Mouse (Mus musculus) MEL (cell line): Measurements from ENCODE around the gene Tnfrsf8. TPM values are rescaled to one million over a fixed set of nuclear protein-coding genes. Genes with fewer than 3 reads are reported as not detected.

Source experiments
- DNase-seq: peaks from one replicate; pipeline ENCODE4 v3.0.0; 2011; ENCODE audit warnings: low read depth, low spot score
- H3K27ac ChIP-seq: 2 replicates; pipeline ENCODE4 v1.5.1; 2012; ENCODE audit warnings: low read depth, mild to moderate bottlenecking, control low read depth, low read length, moderate library complexity; ENCODE audit not compliant: control insufficient read depth
- H3K27me3 ChIP-seq, 2 experiments: fragments of 150-350 bp in 1 of 2; sonication (generic) in 1 of 2; 2 replicates each; pipeline ENCODE4 v1.6.1; 2012; ENCODE audit warnings: low read length in 2 of 2, mild to moderate bottlenecking in 2 of 2, improper control_type of control experiment in 1 of 2, moderate library complexity in 1 of 2; ENCODE audit not compliant: insufficient read depth in 2 of 2, control insufficient read depth in 1 of 2
- H3K36me3 ChIP-seq, 2 experiments: 2 replicates each; pipeline ENCODE4 v1.6.1; 2012 to 2014; ENCODE audit warnings: low read length in 2 of 2, improper control_type of control experiment in 1 of 2, inconsistent platforms in 1 of 2, mild to moderate bottlenecking in 1 of 2; ENCODE audit not compliant: insufficient read depth in 2 of 2, control insufficient read depth in 1 of 2
- H3K4me1 ChIP-seq, 2 experiments: fragments of 150-350 bp in 1 of 2; sonication (generic) in 1 of 2; 2 replicates each; pipeline ENCODE4 v1.6.1; 2012; ENCODE audit warnings: low read length in 2 of 2, improper control_type of control experiment in 1 of 2, mild to moderate bottlenecking in 1 of 2; ENCODE audit not compliant: insufficient read depth in 2 of 2, control insufficient read depth in 1 of 2
- H3K4me3 ChIP-seq, 2 experiments: fragments of 150-350 bp in 1 of 2; sonication (generic) in 1 of 2; 2 replicates each; pipeline ENCODE4 v1.5.1; 2012; ENCODE audit warnings: low read depth in 2 of 2, low read length in 2 of 2, mild to moderate bottlenecking in 2 of 2, moderate library complexity in 2 of 2, control low read depth in 1 of 2, improper control_type of control experiment in 1 of 2; ENCODE audit not compliant: control insufficient read depth in 1 of 2, insufficient read depth in 1 of 2
- H3K79me2 ChIP-seq: 2 replicates; pipeline ENCODE4 v1.6.1; 2012; ENCODE audit warnings: mild to moderate bottlenecking, low read length, moderate library complexity; ENCODE audit not compliant: control insufficient read depth, poor library complexity, insufficient read depth
- H3K9ac ChIP-seq: 2 replicates; pipeline ENCODE4 v1.6.1; 2012; ENCODE audit warnings: low read depth, mild to moderate bottlenecking, control low read depth, low read length, moderate library complexity; ENCODE audit not compliant: control insufficient read depth, poor library complexity, severe bottlenecking
- H3K9me3 ChIP-seq: fragments of 150-350 bp; sonication (generic); replicated peaks from 2 replicates; pipeline ENCODE4 v1.6.1; 2012; ENCODE audit warnings: mild to moderate bottlenecking, low read length, improper control_type of control experiment, moderate library complexity; ENCODE audit not compliant: insufficient read depth
- BHLHE40 ChIP-seq: IDR thresholded peaks from 2 replicates; pipeline ENCODE4 v1.6.1; 2012; ENCODE audit warnings: low read depth, mild to moderate bottlenecking, inconsistent platforms, low read length, improper control_type of control experiment, borderline replicate concordance
- CTCF ChIP-seq, 3 experiments: IDR thresholded peaks in 2 of 3; conservative IDR thresholded peaks in 1 of 3; 2 replicates each; pipeline ENCODE4 v1.5.1; 2011 to 2012; ENCODE audit warnings: low read length in 3 of 3, low read depth in 2 of 3, mild to moderate bottlenecking in 2 of 3, improper control_type of control experiment in 1 of 3, inconsistent platforms in 1 of 3, mixed read lengths in 1 of 3, moderate library complexity in 1 of 3; ENCODE audit not compliant: control insufficient read depth in 1 of 3, insufficient read depth in 1 of 3, poor library complexity in 1 of 3, severe bottlenecking in 1 of 3
- ELF1 ChIP-seq: IDR thresholded peaks from 2 replicates; pipeline ENCODE4 v1.6.1; 2014; ENCODE audit warnings: low read depth, mild to moderate bottlenecking, inconsistent platforms, low read length, improper control_type of control experiment, moderate library complexity
- ETS1 ChIP-seq: IDR thresholded peaks from 2 replicates; pipeline ENCODE4 v1.6.1; 2012; ENCODE audit warnings: low read depth, mild to moderate bottlenecking, inconsistent platforms, low read length, improper control_type of control experiment, moderate library complexity
- GABPA ChIP-seq: IDR thresholded peaks from 2 replicates; pipeline ENCODE4 v1.6.1; 2012; ENCODE audit warnings: low read depth, mild to moderate bottlenecking, inconsistent platforms, low read length, improper control_type of control experiment, moderate library complexity
- JUND ChIP-seq: IDR thresholded peaks from 2 replicates; pipeline ENCODE4 v1.6.1; 2011; ENCODE audit warnings: low read depth, mild to moderate bottlenecking, improper control_type of control experiment, low read length
- KAT2A ChIP-seq: conservative IDR thresholded peaks from 2 replicates; pipeline ENCODE4 v1.6.1; 2012; ENCODE audit warnings: low read depth, low read length, improper control_type of control experiment, inconsistent platforms
- MAZ ChIP-seq: IDR thresholded peaks from 2 replicates; pipeline ENCODE4 v1.6.1; 2012; ENCODE audit warnings: low read depth, mild to moderate bottlenecking, inconsistent platforms, low read length, improper control_type of control experiment
- NELFE ChIP-seq: IDR thresholded peaks from 2 replicates; pipeline ENCODE4 v1.6.1; 2011; ENCODE audit warnings: low read depth, low read length, improper control_type of control experiment
- NRF1 ChIP-seq: IDR thresholded peaks from 2 replicates; pipeline ENCODE4 v1.6.1; 2014; ENCODE audit warnings: low read depth, mild to moderate bottlenecking, inconsistent platforms, low read length, improper control_type of control experiment, moderate library complexity; ENCODE audit not compliant: poor library complexity, insufficient read depth, severe bottlenecking
- POLR2A ChIP-seq, 2 experiments: IDR thresholded peaks; 2 replicates each; pipeline ENCODE4 v1.6.1; 2011 to 2012; ENCODE audit warnings: low read length in 2 of 2, mild to moderate bottlenecking in 2 of 2, control low read depth in 1 of 2, improper control_type of control experiment in 1 of 2, low read depth in 1 of 2, moderate library complexity in 1 of 2; ENCODE audit not compliant: control insufficient read depth in 1 of 2, insufficient read depth in 1 of 2, poor library complexity in 1 of 2
- POLR2AphosphoS2 ChIP-seq: IDR thresholded peaks from 2 replicates; pipeline ENCODE4 v1.6.1; 2011; ENCODE audit warnings: low read length, improper control_type of control experiment
- RAD21 ChIP-seq: IDR thresholded peaks from 2 replicates; pipeline ENCODE4 v1.6.1; 2011; ENCODE audit warnings: mild to moderate bottlenecking, low read depth, low read length, improper control_type of control experiment
- RCOR1 ChIP-seq: IDR thresholded peaks from 2 replicates; pipeline ENCODE4 v1.6.1; 2012; ENCODE audit warnings: low read depth, mild to moderate bottlenecking, inconsistent platforms, low read length, improper control_type of control experiment
- SMC3 ChIP-seq: IDR thresholded peaks from 2 replicates; pipeline ENCODE4 v1.6.1; 2011; ENCODE audit warnings: low read depth, low read length, improper control_type of control experiment
- TAL1 ChIP-seq: IDR thresholded peaks from 2 replicates; pipeline ENCODE4 v1.6.1; 2012; ENCODE audit warnings: mild to moderate bottlenecking, inconsistent platforms, low read length, moderate library complexity, mixed read lengths
- TCF12 ChIP-seq: IDR thresholded peaks from 2 replicates; pipeline ENCODE4 v1.6.1; 2014; ENCODE audit warnings: low read depth, mild to moderate bottlenecking, inconsistent platforms, low read length, improper control_type of control experiment, moderate library complexity
- ZNF384 ChIP-seq: IDR thresholded peaks from 2 replicates; pipeline ENCODE4 v1.6.1; 2012; ENCODE audit warnings: low read depth, mild to moderate bottlenecking, inconsistent platforms, low read length, improper control_type of control experiment
- polyA plus RNA-seq, 2 experiments: library from polyadenylated mRNA; stranded (reverse) in 1 of 2; unstranded in 1 of 2; fragments of >175 nt in 1 of 2; fragments of >200 nt in 1 of 2; gene quantifications; 2 replicates each; pipeline versions ENCODE4 v1.2.1 to v1.2.4; 2012; ENCODE audit warnings: low replicate concordance in 2 of 2, low read depth in 1 of 2; ENCODE audit not compliant: insufficient read length in 2 of 2, insufficient read depth in 1 of 2, missing spikeins in 1 of 2
- total RNA-seq: library from RNA; depleted of rRNA; stranded (reverse); fragments of 300-350 nt; gene quantifications from 2 replicates; pipeline ENCODE4 v1.2.3, GENCODE M21; 2012

The Tnfrsf8 gene
- total and polyA plus RNA-seq, 3 experiments = not detected

- DNase-seq = no peak
- TF ChIP-seq JUND (no peak), POLR2AphosphoS2 (no peak), RCOR1 (no peak), TCF12 (no peak), MAZ (no peak), ELF1 (no peak), KAT2A (no peak), BHLHE40 (no peak), TAL1 (no peak), ZNF384 (no peak), POLR2A (IDR thresholded peaks at IDR 0.05; ENCODE audit: control insufficient read depth in 1 of 2, insufficient read depth in 1 of 2, low read depth in 1 of 2, low read length in 2 of 2, poor library complexity in 1 of 2) (no peak), NRF1 (no peak), ETS1 (no peak)
- H3K36me3 ChIP-seq = peaks cover 0 to 10% of the 10 kb centered on the region in 2 experiments; a peak in 2 of 4 replicates
Observed at GRCm38 (mm10) chr4:145220001-145220400, 95.0 kb downstream of the Tnfrsf8 start.

GRCm38 (mm10) chr4:145219240-145219985 is 95.6 kb downstream of the Tnfrsf8 start:
- no peak for TF ChIP-seq ZNF384
- peak; percentile 50 for TF ChIP-seq SMC3
- no peak for TF ChIP-seq GABPA
- peak; percentile 18 for TF ChIP-seq RAD21
- no peak for TF ChIP-seq NELFE
- TF ChIP-seq CTCF (IDR thresholded peaks at IDR 0.05 in 2 of 3, conservative IDR thresholded peaks at IDR 0.05 in 1 of 3; ENCODE audit: control insufficient read depth in 1 of 3, insufficient read depth in 1 of 3, low read depth in 2 of 3, low read length in 3 of 3, poor library complexity in 1 of 3, severe bottlenecking in 1 of 3) = peak; percentile 18 to 75 (median 44); a peak in 5 of 6 replicates
- H3K4me3 ChIP-seq = no peak overlapping the region
- H3K4me1 ChIP-seq = peaks cover 7 to 15% of the 10 kb centered on the region in 2 experiments
- no peaks in the 10 kb centered on the region for H3K27me3 ChIP-seq
- H3K79me2 ChIP-seq = no peaks in the 10 kb centered on the region
- DNase-seq = peak; percentile 23
- H3K9me3 ChIP-seq = no peaks in the 10 kb centered on the region
- H3K9ac ChIP-seq = no peak overlapping the region
- peaks cover 0 to 10% of the 10 kb centered on the region in 2 experiments; a peak in 2 of 4 replicates for H3K36me3 ChIP-seq
- no peak overlapping the region for H3K27ac ChIP-seq

More at GRCm38 (mm10) chr4:145220001-145220400, 95.0 kb downstream of the Tnfrsf8 start:
- no peak overlapping the region for H3K9ac ChIP-seq
- no peaks in the 10 kb centered on the region for H3K9me3 ChIP-seq
- no peak overlapping the region for H3K4me3 ChIP-seq
- H3K79me2 ChIP-seq = no peaks in the 10 kb centered on the region
- H3K27ac ChIP-seq = no peak overlapping the region
- H3K4me1 ChIP-seq = peaks cover 7 to 15% of the 10 kb centered on the region in 2 experiments
- no peaks in the 10 kb centered on the region for H3K27me3 ChIP-seq
